Mouse (Mus musculus): Measurements from ENCODE around the gene Abt1. TPM values are rescaled to one million over a fixed set of nuclear protein-coding genes. Genes with fewer than 3 reads are reported as not detected.
A peak's percentile ranks its signal among the peaks of the same experiment; 100 is the strongest.

Gene Abt1
- polyA plus RNA-seq, 1 experiment from 2014 or later, result 12.0 TPM

DNA sequence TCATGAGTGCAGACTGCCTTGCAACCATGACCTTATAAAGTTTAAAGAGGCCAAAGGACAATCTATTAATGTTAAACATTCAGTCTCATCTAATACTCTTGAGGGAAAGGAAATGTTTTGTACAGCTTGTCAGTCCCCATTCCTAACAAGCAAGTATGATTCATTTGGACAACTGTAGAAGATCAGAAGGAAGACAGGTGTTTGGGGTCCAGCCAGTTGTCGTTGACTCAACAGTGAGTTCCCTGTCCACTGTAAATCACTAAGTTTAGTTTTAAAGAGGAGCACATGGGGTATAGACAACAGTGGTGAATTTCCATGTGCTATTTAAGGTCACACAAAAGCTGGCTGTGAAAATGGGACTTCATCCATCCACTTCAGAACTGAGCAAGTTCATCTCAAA, 51.2 kb downstream of the Abt1 start:
- Histone ChIP-seq H3K4me1 (peaks cover 9% of the 10 kb centered on the region), H3K27me3 (no peaks in the 10 kb centered on the region), H3K36me3 (no peaks in the 10 kb centered on the region), H3K9ac (no peak overlapping the region), H3K27ac (no peak overlapping the region), H3K9me3 (replicated peaks) (no peaks in the 10 kb centered on the region), H3K4me3 (no peak overlapping the region), H3K4me2 (replicated peaks) (no peak overlapping the region)
- WGBS, result 81% methylated on average over 1 of the region's 1 CpGs
- no peak for ATAC-seq (ENCODE audit: low FRiP score)

DNA sequence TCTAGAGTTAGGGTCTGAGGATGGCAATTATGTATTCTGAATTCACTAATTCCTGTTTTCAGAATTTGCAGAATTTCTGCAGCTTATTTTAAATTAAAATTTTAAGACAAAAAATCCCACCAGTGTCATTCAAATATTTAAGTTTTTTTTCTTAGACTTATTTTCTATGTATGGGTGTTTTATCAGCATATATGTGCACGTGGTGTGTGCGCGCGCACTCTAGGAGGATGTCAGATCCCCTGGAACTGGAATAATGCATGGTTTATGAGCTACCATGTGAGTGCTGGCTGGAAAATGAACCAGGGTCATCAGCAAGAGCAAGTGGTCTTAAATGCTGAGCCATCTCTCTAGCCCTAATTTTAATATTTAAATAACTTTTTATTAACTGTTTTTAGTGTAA, 53.6 kb downstream of the Abt1 start:
- H3K4me2 ChIP-seq (replicated peaks), result peak overlapping the region; percentile 71
- 0 out of 2 replicates have a peak overlapping the region, but pooled peaks have one; percentile 73 for H3K9ac ChIP-seq
- H3K4me3 ChIP-seq, result peak overlapping the region; percentile 69; the same call in 1 of the 2 replicates
- no peaks in the 10 kb centered on the region for H3K9me3 ChIP-seq (replicated peaks)
- no peak overlapping the region for H3K27ac ChIP-seq
- WGBS, result 93% methylated on average over 4 of the region's 4 CpGs
- no peaks in the 10 kb centered on the region for H3K27me3 ChIP-seq
- peaks cover under 1% of the 10 kb centered on the region; the same call in 1 of the 2 replicates for H3K36me3 ChIP-seq
- no peak for ATAC-seq (ENCODE audit: low FRiP score)
- peaks cover 20% of the 10 kb centered on the region for H3K4me1 ChIP-seq

DNA sequence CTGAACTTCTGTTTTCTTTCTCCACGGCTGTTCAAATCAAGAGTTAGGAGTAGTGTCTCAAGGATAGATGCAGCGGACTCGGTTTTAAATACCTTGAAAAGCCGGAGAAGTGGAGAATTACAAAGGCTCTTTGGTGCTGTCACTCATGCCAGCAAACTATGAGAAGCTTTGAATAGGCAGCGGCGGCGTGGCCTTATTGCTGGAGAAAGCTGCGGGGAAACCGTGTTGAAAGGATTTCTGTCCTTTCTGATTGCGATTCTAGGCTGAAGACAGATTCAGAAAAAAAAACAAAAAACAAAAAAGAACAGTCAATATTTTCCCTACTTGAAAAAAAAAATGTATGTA, 54.3 kb downstream of the Abt1 start:
- ATAC-seq (ENCODE audit: low FRiP score), result peak; percentile 61; the same call in 1 of the 2 replicates
- no peaks in the 10 kb centered on the region for H3K9me3 ChIP-seq (replicated peaks)
- peak overlapping the region; percentile 73; the same call in 1 of the 2 replicates for H3K9ac ChIP-seq
- peak overlapping the region; percentile 71 for H3K4me2 ChIP-seq (replicated peaks)
- peak overlapping the region; percentile 69 for H3K4me3 ChIP-seq
- no peaks in the 10 kb centered on the region for H3K27me3 ChIP-seq
- peaks cover 20% of the 10 kb centered on the region for H3K4me1 ChIP-seq
- WGBS, result under 1% methylated on average over 10 of the region's 10 CpGs
- H3K27ac ChIP-seq, result peak overlapping the region; percentile 93
- H3K36me3 ChIP-seq, result peaks cover 7% of the 10 kb centered on the region

DNA sequence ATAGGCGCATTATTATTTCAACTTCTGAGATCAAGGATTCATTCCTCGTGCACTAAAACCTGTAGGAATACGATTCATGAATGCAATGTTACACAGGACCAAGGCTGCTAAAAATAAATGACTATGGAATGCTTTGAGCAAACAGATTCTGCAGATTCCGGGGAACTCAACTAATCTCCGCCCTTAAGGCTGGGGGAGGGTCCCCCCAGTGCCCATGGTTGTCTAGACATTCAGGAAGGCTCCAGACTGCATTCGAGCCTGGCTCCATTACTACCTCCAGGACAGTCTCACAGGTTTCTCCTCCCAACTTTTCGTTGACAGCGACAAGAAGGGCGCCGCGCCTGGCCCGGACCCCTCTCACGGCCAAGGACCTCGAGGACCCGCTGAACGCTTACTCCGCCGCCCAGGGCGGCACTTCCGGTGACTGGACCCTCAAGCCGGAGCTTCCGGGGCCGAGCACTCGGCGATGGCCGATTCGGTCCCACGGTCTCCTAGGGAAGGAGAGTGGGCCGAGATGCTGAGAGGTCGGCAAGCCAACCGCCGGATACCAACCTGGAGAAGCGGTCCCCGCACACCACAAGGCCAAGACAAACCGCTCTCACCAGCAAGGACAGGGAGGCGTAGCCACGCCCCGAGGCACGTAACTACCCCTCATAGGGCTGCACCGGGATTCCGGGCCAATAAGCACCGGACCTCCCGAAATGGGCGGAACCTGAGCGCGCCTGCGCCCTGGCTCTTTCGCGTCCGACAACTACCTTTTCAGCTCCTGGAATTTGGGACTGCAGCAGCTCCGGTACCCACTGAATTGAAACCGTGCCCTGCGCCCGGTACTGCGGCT, 54.9 kb downstream of the Abt1 start, which contains the start of gene Zfp322a:
Gene Zfp322a, minus strand, starts transcription at position 626 of the 838 bp plus-strand sequence.
- WGBS, result under 1% methylated on average over 55 of the region's 55 CpGs
- peaks cover 7% of the 10 kb centered on the region for H3K36me3 ChIP-seq
- H3K9me3 ChIP-seq (replicated peaks), result no peaks in the 10 kb centered on the region
- no peaks in the 10 kb centered on the region for H3K27me3 ChIP-seq
- ATAC-seq (ENCODE audit: low FRiP score), result peak; percentile 100
- H3K27ac ChIP-seq, result peak within 1 kb of the TSS; percentile 93
- H3K4me3 ChIP-seq, result peak within 1 kb of the TSS; percentile 69
- peaks cover 20% of the 10 kb centered on the region for H3K4me1 ChIP-seq
- peak within 1 kb of the TSS; percentile 71 for H3K4me2 ChIP-seq (replicated peaks)
- H3K9ac ChIP-seq, result peak within 1 kb of the TSS; percentile 73

Other genes with a start within 250 kb of the Abt1 start
- not detected in 2 replicates for gene Vmn1r220, start 235.9 kb downstream of the Abt1 start, polyA plus RNA-seq (2016; fragmentation: Nextera tagmentation; extraction: Ambion mirVana)
- not detected in 2 replicates for gene Vmn1r221, start 209.7 kb downstream of the Abt1 start, polyA plus RNA-seq (2016; fragmentation: Nextera tagmentation; extraction: Ambion mirVana)
- not detected in 2 replicates for gene Vmn1r222, start 187.9 kb downstream of the Abt1 start, polyA plus RNA-seq (2016; fragmentation: Nextera tagmentation; extraction: Ambion mirVana)
- not detected in 2 replicates for gene Vmn1r223, start 176.7 kb downstream of the Abt1 start, polyA plus RNA-seq (2016; fragmentation: Nextera tagmentation; extraction: Ambion mirVana)
- 58.9 and 63.2 TPM in 2 replicates for gene Zfp322a, start 54.7 kb downstream of the Abt1 start, polyA plus RNA-seq (2016; fragmentation: Nextera tagmentation; extraction: Ambion mirVana)
- 0.12 TPM in 1 of 2 replicates, not detected in the other for gene Btn1a1, start 42.0 kb upstream of the Abt1 start, polyA plus RNA-seq (2016; fragmentation: Nextera tagmentation; extraction: Ambion mirVana)
- gene Btn2a2, start 65.0 kb upstream of the Abt1 start, polyA plus RNA-seq (2016; fragmentation: Nextera tagmentation; extraction: Ambion mirVana), result 0.34 and 0.43 TPM in 2 replicates
- 5.7 and 6.9 TPM in 2 replicates for gene Hist1h4h, start 107.2 kb upstream of the Abt1 start, polyA plus RNA-seq (2016; fragmentation: Nextera tagmentation; extraction: Ambion mirVana)
- gene Hist1h2af, start 110.0 kb upstream of the Abt1 start, polyA plus RNA-seq (2016; fragmentation: Nextera tagmentation; extraction: Ambion mirVana), result 5.2 TPM in 1 of 2 replicates, not detected in the other
- 2.2 and 4.4 TPM in 2 replicates for gene Hist1h3g, start 111.6 kb upstream of the Abt1 start, polyA plus RNA-seq (2016; fragmentation: Nextera tagmentation; extraction: Ambion mirVana)
- 0.37 and 0.57 TPM in 2 replicates for gene Hist1h2bh, start 119.5 kb upstream of the Abt1 start, polyA plus RNA-seq (2016; fragmentation: Nextera tagmentation; extraction: Ambion mirVana)
- gene Hist1h3f, start 120.2 kb upstream of the Abt1 start, polyA plus RNA-seq (2016; fragmentation: Nextera tagmentation; extraction: Ambion mirVana), result 0.66 and 1.4 TPM in 2 replicates
- 1.4 TPM in 1 of 2 replicates, not detected in the other for gene Hist1h4f, start 127.8 kb upstream of the Abt1 start, polyA plus RNA-seq (2016; fragmentation: Nextera tagmentation; extraction: Ambion mirVana)
- 0.23 and 0.39 TPM in 2 replicates for gene Hist1h1d, start 129.4 kb upstream of the Abt1 start, polyA plus RNA-seq (2016; fragmentation: Nextera tagmentation; extraction: Ambion mirVana)
- gene Hist1h3e, start 138.5 kb upstream of the Abt1 start, polyA plus RNA-seq (2016; fragmentation: Nextera tagmentation; extraction: Ambion mirVana), result 4.4 and 5.6 TPM in 2 replicates
- gene Hist1h2ae, start 147.4 kb upstream of the Abt1 start, polyA plus RNA-seq (2016; fragmentation: Nextera tagmentation; extraction: Ambion mirVana), result 67.4 and 81.6 TPM in 2 replicates
- 4.8 and 7.1 TPM in 2 replicates for gene Hist1h2bg, start 147.5 kb upstream of the Abt1 start, polyA plus RNA-seq (2016; fragmentation: Nextera tagmentation; extraction: Ambion mirVana)
- 4.4 and 7.2 TPM in 2 replicates for gene Hist1h2bf, start 150.3 kb upstream of the Abt1 start, polyA plus RNA-seq (2016; fragmentation: Nextera tagmentation; extraction: Ambion mirVana)
- 0.46 and 2.5 TPM in 2 replicates for gene Hist1h2ad, start 150.5 kb upstream of the Abt1 start, polyA plus RNA-seq (2016; fragmentation: Nextera tagmentation; extraction: Ambion mirVana)
- 2.2 and 4.8 TPM in 2 replicates for gene Hist1h3d, start 151.9 kb upstream of the Abt1 start, polyA plus RNA-seq (2016; fragmentation: Nextera tagmentation; extraction: Ambion mirVana)
- gene Hist1h4d, start 157.7 kb upstream of the Abt1 start, polyA plus RNA-seq (2016; fragmentation: Nextera tagmentation; extraction: Ambion mirVana), result 66.9 and 82.3 TPM in 2 replicates
- 1.9 and 2.2 TPM in 2 replicates for gene Hist1h2be, start 197.3 kb upstream of the Abt1 start, polyA plus RNA-seq (2016; fragmentation: Nextera tagmentation; extraction: Ambion mirVana)
- 17.0 and 18.8 TPM in 2 replicates for gene Hist1h1e, start 198.7 kb upstream of the Abt1 start, polyA plus RNA-seq (2016; fragmentation: Nextera tagmentation; extraction: Ambion mirVana)